Mouse (Mus musculus): ENCODE data around the gene Camk1d. TPM values are rescaled to one million over a fixed set of nuclear protein-coding genes. Genes with fewer than 3 reads are reported as not detected.

Gene Camk1d
- polyA plus RNA-seq, 1 experiment from 2014 or later: 0.62 TPM

- Histone ChIP-seq H3K27me3 (ENCODE audit: poor library complexity, severe bottlenecking) (peaks cover 6% of the 10 kb centered on the region; the same call in 1 of the 2 replicates), H3K36me3 (replicated peaks) (no peaks in the 10 kb centered on the region), H3K27ac (no peak overlapping the region), H3K4me3 (no peak overlapping the region), H3K4me1 (peaks cover 17% of the 10 kb centered on the region), H3K9me3 (no peaks in the 10 kb centered on the region)
- 79% methylated on average over 12 of the region's 12 CpGs for WGBS
- no peak for DNase-seq (ENCODE audit: extremely low spot score, low spot score)
Observed at GRCm38 (mm10) chr2:5327533-5328250, 386.6 kb downstream of the Camk1d start.

GRCm38 (mm10) chr2:5324806-5325205 is 389.5 kb downstream of the Camk1d start:
- H3K36me3 ChIP-seq (replicated peaks): no peaks in the 10 kb centered on the region
- no peak overlapping the region for H3K27ac ChIP-seq
- H3K27me3 ChIP-seq (ENCODE audit: poor library complexity, severe bottlenecking): peaks cover 6% of the 10 kb centered on the region
- peaks cover 29% of the 10 kb centered on the region for H3K4me1 ChIP-seq
- WGBS: 81% methylated on average over 3 of the region's 3 CpGs
- no peak overlapping the region for H3K4me3 ChIP-seq
- no peaks in the 10 kb centered on the region for H3K9me3 ChIP-seq
- no peak for DNase-seq (ENCODE audit: extremely low spot score, low spot score)

- Histone ChIP-seq H3K27me3 (ENCODE audit: poor library complexity, severe bottlenecking) (peaks cover 19% of the 10 kb centered on the region), H3K9me3 (no peaks in the 10 kb centered on the region), H3K36me3 (replicated peaks) (no peaks in the 10 kb centered on the region), H3K4me1 (peaks cover 12% of the 10 kb centered on the region), H3K4me3 (no peak overlapping the region), H3K27ac (no peak overlapping the region)
- WGBS: 72% methylated on average over 8 of the region's 8 CpGs
- DNase-seq (ENCODE audit: extremely low spot score, low spot score): no peak
Observed at GRCm38 (mm10) chr2:5321660-5322295, 392.5 kb downstream of the Camk1d start.

- H3K36me3 ChIP-seq (replicated peaks): no peaks in the 10 kb centered on the region
- peaks cover 31% of the 10 kb centered on the region for H3K27me3 ChIP-seq (ENCODE audit: poor library complexity, severe bottlenecking)
- no peak overlapping the region for H3K27ac ChIP-seq
- H3K4me3 ChIP-seq: no peak overlapping the region
- 90% methylated on average over 3 of the region's 3 CpGs for WGBS
- H3K9me3 ChIP-seq: no peaks in the 10 kb centered on the region
- DNase-seq (ENCODE audit: extremely low spot score, low spot score): no peak
- peaks cover 30% of the 10 kb centered on the region for H3K4me1 ChIP-seq
Observed at GRCm38 (mm10) chr2:5319138-5319537, 395.2 kb downstream of the Camk1d start.

GRCm38 (mm10) chr2:5316763-5317162 is 397.6 kb downstream of the Camk1d start:
- Histone ChIP-seq H3K4me1 (peaks cover 33% of the 10 kb centered on the region), H3K9me3 (no peaks in the 10 kb centered on the region), H3K4me3 (no peak overlapping the region), H3K27ac (0 out of 2 replicates have a peak overlapping the region, but pooled peaks have one; percentile 8), H3K36me3 (replicated peaks) (no peaks in the 10 kb centered on the region), H3K27me3 (ENCODE audit: poor library complexity, severe bottlenecking) (peaks cover 55% of the 10 kb centered on the region)
- DNase-seq (ENCODE audit: extremely low spot score, low spot score): no peak
- WGBS: 94% methylated on average over 5 of the region's 5 CpGs

GRCm38 (mm10) chr2:5316217-5316616 is 398.1 kb downstream of the Camk1d start:
- no peaks in the 10 kb centered on the region for H3K9me3 ChIP-seq
- DNase-seq (ENCODE audit: extremely low spot score, low spot score): no peak
- WGBS: 90% methylated on average over 4 of the region's 4 CpGs
- H3K27ac ChIP-seq: 0 out of 2 replicates have a peak overlapping the region, but pooled peaks have one; percentile 8
- H3K4me1 ChIP-seq: peaks cover 29% of the 10 kb centered on the region
- H3K27me3 ChIP-seq (ENCODE audit: poor library complexity, severe bottlenecking): peaks cover 60% of the 10 kb centered on the region
- no peak overlapping the region for H3K4me3 ChIP-seq
- no peaks in the 10 kb centered on the region for H3K36me3 ChIP-seq (replicated peaks)

- Histone ChIP-seq H3K27ac (peak overlapping the region; percentile 65), H3K4me1 (peaks cover 26% of the 10 kb centered on the region), H3K4me3 (no peak overlapping the region), H3K9me3 (no peaks in the 10 kb centered on the region), H3K36me3 (replicated peaks) (no peaks in the 10 kb centered on the region), H3K27me3 (ENCODE audit: poor library complexity, severe bottlenecking) (peaks cover 69% of the 10 kb centered on the region)
- 73% methylated on average over 8 of the region's 8 CpGs for WGBS
- no peak for DNase-seq (ENCODE audit: extremely low spot score, low spot score)
Observed at GRCm38 (mm10) chr2:5315291-5315828, 399.0 kb downstream of the Camk1d start.

GRCm38 (mm10) chr2:5314530-5315166 is 399.7 kb downstream of the Camk1d start:
- Histone ChIP-seq H3K27me3 (ENCODE audit: poor library complexity, severe bottlenecking) (peaks cover 70% of the 10 kb centered on the region), H3K9me3 (no peaks in the 10 kb centered on the region), H3K4me1 (peaks cover 26% of the 10 kb centered on the region), H3K4me3 (no peak overlapping the region), H3K36me3 (replicated peaks) (no peaks in the 10 kb centered on the region), H3K27ac (peak overlapping the region; percentile 65; the same call in 1 of the 2 replicates)
- 22% methylated on average over 9 of the region's 9 CpGs for WGBS
- peak; percentile 82 for DNase-seq (ENCODE audit: extremely low spot score, low spot score)

- WGBS: 85% methylated on average over 3 of the region's 3 CpGs
- Histone ChIP-seq H3K36me3 (replicated peaks) (no peaks in the 10 kb centered on the region), H3K9me3 (no peaks in the 10 kb centered on the region), H3K4me1 (no peaks in the 10 kb centered on the region), H3K27ac (no peak overlapping the region), H3K27me3 (ENCODE audit: poor library complexity, severe bottlenecking) (no peaks in the 10 kb centered on the region), H3K4me3 (no peak overlapping the region)
- no peak for DNase-seq (ENCODE audit: extremely low spot score, low spot score)
Observed at GRCm38 (mm10) chr2:5305156-5305555, 409.2 kb downstream of the Camk1d start.

GRCm38 (mm10) chr2:5304451-5304850 is 409.9 kb downstream of the Camk1d start:
- Histone ChIP-seq H3K4me3 (no peak overlapping the region), H3K27me3 (ENCODE audit: poor library complexity, severe bottlenecking) (no peaks in the 10 kb centered on the region), H3K27ac (no peak overlapping the region), H3K36me3 (replicated peaks) (no peaks in the 10 kb centered on the region), H3K9me3 (no peaks in the 10 kb centered on the region), H3K4me1 (no peaks in the 10 kb centered on the region)
- WGBS: 91% methylated on average over 12 of the region's 12 CpGs
- no peak for DNase-seq (ENCODE audit: extremely low spot score, low spot score)

- WGBS: 94% methylated on average over 12 of the region's 12 CpGs
Observed at GRCm38 (mm10) chr2:5301286-5301685, 413.0 kb downstream of the Camk1d start.

GRCm38 (mm10) chr2:5298071-5298470 is 416.2 kb downstream of the Camk1d start:
- Histone ChIP-seq H3K9me3 (no peaks in the 10 kb centered on the region), H3K27me3 (ENCODE audit: poor library complexity, severe bottlenecking) (no peaks in the 10 kb centered on the region), H3K27ac (no peak overlapping the region), H3K36me3 (replicated peaks) (no peaks in the 10 kb centered on the region), H3K4me3 (no peak overlapping the region), H3K4me1 (no peaks in the 10 kb centered on the region)
- DNase-seq (ENCODE audit: extremely low spot score, low spot score): no peak
- WGBS: 93% methylated on average over 10 of the region's 10 CpGs

More at GRCm38 (mm10) chr2:5301286-5301685, 413.0 kb downstream of the Camk1d start:
- Histone ChIP-seq H3K27me3 (ENCODE audit: poor library complexity, severe bottlenecking) (no peaks in the 10 kb centered on the region), H3K36me3 (replicated peaks) (no peaks in the 10 kb centered on the region), H3K27ac (no peak overlapping the region), H3K4me3 (no peak overlapping the region), H3K4me1 (no peaks in the 10 kb centered on the region), H3K9me3 (no peaks in the 10 kb centered on the region)
- no peak for DNase-seq (ENCODE audit: extremely low spot score, low spot score)

Measured in forebrain, embryonic 10.5 days (tissue).